Mouse (Mus musculus): Measurements from ENCODE around the gene Apom. TPM values are rescaled to one million over a fixed set of nuclear protein-coding genes. Genes with fewer than 3 reads are reported as not detected.

Apom gene
- 10.2 and 22.4 TPM in 2 replicates for polyA plus RNA-seq (2012; rRNA removed)

GRCm38 (mm10) chr17:35131500-35132173, at the start of gene Apom:
Gene Apom (minus strand): TSS chr17:35132050.

DNA sequence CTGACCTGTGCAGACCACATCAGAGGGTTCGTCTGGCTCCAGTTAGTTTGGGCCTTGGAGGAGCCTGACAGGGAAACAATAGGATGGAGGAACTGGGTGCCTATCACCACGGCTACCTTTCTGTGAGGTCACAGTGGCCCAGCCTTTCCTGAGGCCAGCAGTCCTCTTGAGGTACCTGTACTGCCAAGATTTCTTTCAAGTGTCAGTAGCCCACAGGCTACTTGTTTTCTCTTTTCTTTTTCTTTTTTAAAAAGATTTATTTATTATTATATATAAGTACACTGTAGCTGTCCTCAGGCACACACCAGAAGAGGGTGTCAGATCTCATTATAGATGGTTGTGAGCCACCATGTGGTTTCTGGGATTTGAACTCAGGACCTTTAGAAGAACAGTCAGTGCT, 44.1 kb upstream of the Apom start, which contains the start of gene Aif1:
Gene Aif1 (minus strand): TSS at position 101 of the 400 bp plus-strand sequence.

GRCm38 (mm10) chr17:35164568-35165450, 33.0 kb upstream of the Apom start, which contains the start of gene Prrc2a:
Gene Prrc2a (minus strand): TSS chr17:35164897.

DNA sequence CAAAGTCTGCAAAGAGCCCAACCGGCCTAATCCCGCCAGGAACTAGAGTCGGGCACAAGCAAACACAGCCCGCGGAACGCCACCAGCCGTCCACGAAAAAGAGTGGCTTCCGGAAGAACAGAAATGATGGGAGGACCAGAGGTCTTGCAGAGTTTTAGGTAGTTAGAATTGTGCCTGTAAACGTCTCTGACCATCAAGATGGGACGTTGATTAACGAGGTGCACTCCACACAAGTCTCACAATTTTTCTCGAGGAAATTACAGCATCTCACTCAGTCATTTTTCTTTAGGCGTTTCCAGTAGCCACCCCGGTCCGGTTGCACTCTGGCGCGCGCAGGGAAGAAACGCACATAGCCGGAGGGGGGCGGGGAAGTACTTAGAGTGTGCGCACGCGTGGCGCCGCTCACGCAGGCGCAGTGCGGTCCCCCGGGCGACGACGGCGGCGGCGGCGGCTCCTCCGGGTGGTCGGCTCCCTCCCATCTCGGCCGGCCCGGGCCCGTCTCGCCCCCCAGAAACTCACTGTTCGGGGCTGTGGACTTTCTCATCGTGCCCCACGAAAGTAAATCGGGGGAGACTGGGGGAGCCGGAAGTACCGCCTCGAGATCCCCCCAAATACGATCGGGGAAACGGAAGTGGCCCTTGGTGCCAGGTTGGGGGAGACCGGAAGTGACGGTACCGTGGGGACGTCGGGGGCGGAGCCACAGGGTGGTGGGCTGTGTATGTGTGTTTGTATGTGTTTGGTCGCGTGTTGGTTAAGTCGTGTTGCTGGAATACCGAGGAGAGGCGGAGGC, 3.1 kb upstream of the Apom start, which contains the start of gene Bag6:
Gene Bag6 (plus strand): TSS at position 378 of the 790 bp plus-strand sequence.

DNA sequence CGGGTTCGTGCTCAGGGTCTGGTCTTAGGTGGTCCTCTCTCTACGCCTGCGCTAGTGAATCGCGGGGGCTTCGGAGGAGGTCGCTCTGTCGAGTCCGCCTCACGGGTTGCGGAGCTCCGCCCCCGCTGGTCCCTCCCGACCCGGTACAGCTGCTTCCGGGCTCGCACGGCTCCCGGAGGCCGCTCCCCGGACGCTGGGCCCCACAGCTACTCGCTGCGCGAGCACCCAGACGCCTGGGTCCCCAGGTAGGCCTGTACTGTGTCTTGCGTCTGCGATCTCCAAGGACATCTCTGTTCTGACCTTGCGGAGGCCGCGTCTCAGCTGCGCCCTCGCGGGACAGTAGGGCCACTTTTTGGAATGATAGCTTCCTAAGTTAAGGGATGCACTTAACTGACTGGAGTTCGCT, 5.6 kb downstream of the Apom start, which contains the start of gene D17H6S53E:
Gene D17H6S53E (plus strand): TSS at position 168 of the 406 bp plus-strand sequence.

DNA sequence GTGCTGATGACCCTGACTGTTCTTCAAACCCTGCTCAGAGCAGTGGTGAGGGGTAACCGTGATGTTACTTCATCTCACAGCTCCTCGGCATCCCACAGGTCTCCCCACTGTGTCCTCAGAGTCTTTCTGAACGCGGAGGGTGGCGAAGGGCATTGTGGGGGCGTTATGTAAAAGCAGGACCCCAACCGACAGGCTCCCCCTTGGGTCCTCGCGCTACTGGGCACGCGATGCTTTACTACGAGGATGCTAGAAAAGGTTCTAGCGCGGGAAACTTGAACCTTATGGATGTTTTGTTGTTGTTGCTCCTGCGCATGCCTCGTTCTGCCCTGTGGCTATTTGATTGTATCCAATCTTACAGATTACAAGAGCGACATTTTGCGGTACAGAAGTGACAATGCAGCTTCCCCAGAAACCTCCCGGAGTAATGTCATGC, 10.0 kb downstream of the Apom start, which contains the start of gene Csnk2b:
Gene Csnk2b (minus strand): TSS at position 183 of the 433 bp plus-strand sequence.

GRCm38 (mm10) chr17:35121143-35121799, 10.6 kb downstream of the Apom start, which contains the start of gene Gpank1:
Gene Gpank1 (plus strand): TSS chr17:35121455.

DNA sequence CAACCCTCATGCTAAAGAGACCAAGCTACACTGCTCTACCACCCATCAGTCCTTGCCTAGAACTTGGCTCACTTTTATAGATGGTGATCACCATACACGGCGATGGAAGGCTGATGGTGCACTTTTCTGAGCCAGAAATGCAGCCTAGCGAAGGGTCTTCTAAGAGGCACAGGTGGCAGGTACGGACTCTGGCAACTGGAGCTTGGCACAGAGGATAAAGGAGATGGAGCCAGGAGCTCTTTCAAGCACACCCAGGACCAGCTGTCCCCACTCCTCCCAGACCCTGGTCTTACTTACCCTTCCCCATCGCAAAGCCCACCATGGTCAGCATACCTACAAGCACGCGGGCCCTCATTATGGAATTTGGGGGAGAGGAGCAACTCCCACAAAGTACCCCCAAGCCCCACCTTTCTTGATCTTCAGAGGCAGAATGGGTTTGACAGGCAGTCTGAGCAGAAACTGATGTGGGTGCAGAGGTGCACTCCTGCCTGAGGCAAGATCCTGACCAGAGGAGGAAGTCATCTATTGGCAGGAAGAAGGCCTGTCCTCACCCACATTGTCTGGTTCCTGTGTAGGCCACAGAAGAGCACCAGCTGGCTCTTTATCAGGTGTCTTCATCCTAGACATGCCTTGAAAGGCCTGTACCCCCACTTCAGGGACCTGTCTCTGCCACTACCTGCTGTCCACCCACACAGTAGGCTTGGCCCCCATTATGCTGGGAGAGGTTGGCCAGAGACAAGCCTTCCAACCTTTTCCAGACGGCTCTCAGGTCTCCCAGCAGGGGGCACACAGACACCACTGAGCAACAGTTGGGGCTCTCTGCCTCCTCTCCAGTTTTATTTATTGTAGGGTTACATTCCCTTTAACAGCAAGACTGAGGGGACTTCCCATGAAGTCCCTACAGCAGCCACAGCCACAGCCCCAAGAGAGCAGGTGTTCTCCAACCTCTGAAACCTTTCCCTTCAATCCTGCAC, 16.5 kb downstream of the Apom start, which contains the start of gene Ly6g5b:
Gene Ly6g5b (minus strand): TSS at position 383 of the 974 bp plus-strand sequence.

DNA sequence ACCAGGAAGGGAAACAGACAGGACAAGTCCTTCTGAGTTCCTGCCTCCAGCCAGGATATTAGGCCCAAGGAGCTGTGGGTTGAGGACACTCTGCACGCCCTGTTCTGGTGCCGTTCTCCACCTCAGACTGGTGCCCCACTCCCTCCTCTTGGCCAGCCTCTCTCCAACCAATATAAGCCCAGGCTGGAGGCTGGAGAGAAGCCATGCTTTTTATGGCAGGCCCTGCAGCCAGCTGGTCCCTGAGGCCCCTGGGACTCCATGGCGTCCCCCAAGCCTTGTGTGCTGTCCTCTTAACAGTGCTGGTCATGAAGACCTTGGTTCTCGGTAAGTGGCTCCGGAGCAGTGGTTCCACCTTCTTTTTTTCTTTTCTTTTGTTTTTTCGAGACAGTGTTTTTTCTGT, 23.8 kb downstream of the Apom start, which contains the start of gene Ly6g5c:
Gene Ly6g5c (plus strand): TSS at position 183 of the 400 bp plus-strand sequence.

DNA sequence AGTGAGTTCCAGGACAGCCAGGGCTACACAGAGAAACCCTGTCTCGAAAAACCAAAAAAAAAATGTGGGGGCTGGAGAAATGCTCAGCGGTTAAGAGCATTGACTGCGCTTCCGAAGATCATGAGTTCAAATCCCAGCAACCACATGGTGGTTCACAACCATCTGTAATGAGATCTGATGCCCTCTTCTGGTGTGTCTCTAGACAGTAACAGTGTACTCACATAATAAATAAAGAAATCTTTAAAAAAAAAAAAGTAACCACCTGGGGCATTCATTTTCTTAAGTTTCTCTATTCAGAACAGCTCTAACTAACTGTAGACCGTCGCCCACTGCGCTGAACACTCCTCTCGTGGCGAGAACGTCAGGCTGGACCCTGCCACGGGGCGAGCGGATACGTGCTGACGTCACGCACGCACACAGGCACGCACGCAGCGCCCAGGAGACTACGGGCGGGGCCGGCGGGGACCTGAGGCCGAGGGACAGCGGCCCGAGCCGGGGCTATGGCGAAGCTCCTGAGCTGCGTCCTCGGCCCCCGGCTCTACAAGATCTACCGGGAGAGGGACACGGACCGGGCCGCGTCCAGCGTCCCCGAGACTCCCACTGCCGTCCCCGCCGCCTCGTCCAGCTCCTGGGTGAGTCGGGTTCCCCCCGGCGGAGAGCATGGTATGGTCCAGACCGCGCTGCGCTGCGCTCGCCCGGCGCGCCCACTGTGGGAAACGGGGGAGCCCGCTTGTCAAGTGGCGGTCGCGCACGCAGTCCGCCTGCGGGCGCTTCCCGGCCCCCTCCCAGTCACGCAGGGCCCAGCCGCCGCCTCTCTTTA, 42.8 kb downstream of the Apom start, which contains the start of gene Abhd16a:
Gene Abhd16a (plus strand): TSS at position 439 of the 820 bp plus-strand sequence.

GRCm38 (mm10) chr17:35085208-35085865, 46.5 kb downstream of the Apom start, which contains the start of gene Ly6g6f:
Gene Ly6g6f (minus strand): TSS chr17:35085610.

Other genes with a start within 250 kb of the Apom start
- 1.6 and 2.2 TPM in 2 replicates for gene C2, start 233.8 kb downstream of the Apom start, polyA plus RNA-seq (2012; rRNA removed)
- 218 and 222 TPM in 2 replicates for gene Ehmt2, start 233.6 kb downstream of the Apom start, polyA plus RNA-seq (2012; rRNA removed)
- 0.08 and 0.11 TPM in 2 replicates for gene Slc44a4, start 217.6 kb downstream of the Apom start, polyA plus RNA-seq (2012; rRNA removed)
- gene Neu1, start 200.8 kb downstream of the Apom start, polyA plus RNA-seq (2012; rRNA removed): 14.5 and 15.9 TPM in 2 replicates
- gene Hspa1b, start 172.8 kb downstream of the Apom start, polyA plus RNA-seq (2012; rRNA removed): 3.0 and 3.4 TPM in 2 replicates
- not detected in 2 replicates for gene Gm20481, start 162.1 kb downstream of the Apom start, polyA plus RNA-seq (2012; rRNA removed)
- gene Hspa1a, start 159.9 kb downstream of the Apom start, polyA plus RNA-seq (2012; rRNA removed): 1.4 and 2.2 TPM in 2 replicates
- gene Hspa1l, start 159.3 kb downstream of the Apom start, polyA plus RNA-seq (2012; rRNA removed): 0.22 and 0.31 TPM in 2 replicates
- 98.3 and 206 TPM in 2 replicates for gene Lsm2, start 150.2 kb downstream of the Apom start, polyA plus RNA-seq (2012; rRNA removed)
- 127 and 135 TPM in 2 replicates for gene Vars, start 131.1 kb downstream of the Apom start, polyA plus RNA-seq (2012; rRNA removed)
- 0.60 and 0.76 TPM in 2 replicates for gene Vwa7, start 115.5 kb downstream of the Apom start, polyA plus RNA-seq (2012; rRNA removed)
- 6.4 and 8.8 TPM in 2 replicates for gene Sapcd1, start 104.0 kb downstream of the Apom start, polyA plus RNA-seq (2012; rRNA removed)
- 6.7 and 11.0 TPM in 2 replicates for gene Msh5, start 85.3 kb downstream of the Apom start, polyA plus RNA-seq (2012; rRNA removed)
- 122 and 142 TPM in 2 replicates for gene Clic1, start 82.1 kb downstream of the Apom start, polyA plus RNA-seq (2012; rRNA removed)
- 392 and 957 TPM in 2 replicates for gene Ddah2, start 73.0 kb downstream of the Apom start, polyA plus RNA-seq (2012; rRNA removed)
- gene Ly6g6c, start 66.7 kb downstream of the Apom start, polyA plus RNA-seq (2012; rRNA removed): 0.19 and 0.28 TPM in 2 replicates
- gene Mpig6b, start 65.9 kb downstream of the Apom start, polyA plus RNA-seq (2012; rRNA removed): 0.67 and 0.88 TPM in 2 replicates
- 0.18 and 0.29 TPM in 2 replicates for gene Ly6g6e, start 55.1 kb downstream of the Apom start, polyA plus RNA-seq (2012; rRNA removed)
- gene Ly6g6d, start 54.0 kb downstream of the Apom start, polyA plus RNA-seq (2012; rRNA removed): 2.5 and 3.0 TPM in 2 replicates
- gene Ly6g6f, start 46.4 kb downstream of the Apom start, polyA plus RNA-seq (2012; rRNA removed): 0.83 and 1.1 TPM in 2 replicates
- gene Abhd16a, start 42.8 kb downstream of the Apom start, polyA plus RNA-seq (2012; rRNA removed): 39.3 and 52.2 TPM in 2 replicates
- not detected in 2 replicates for gene Ly6g5c, start 23.8 kb downstream of the Apom start, polyA plus RNA-seq (2012; rRNA removed)
- gene Ly6g5b, start 16.6 kb downstream of the Apom start, polyA plus RNA-seq (2012; rRNA removed): 1.1 and 2.1 TPM in 2 replicates
- 19.6 and 31.0 TPM in 2 replicates for gene Gpank1, start 10.6 kb downstream of the Apom start, polyA plus RNA-seq (2012; rRNA removed)
- 156 and 178 TPM in 2 replicates for gene Csnk2b, start 10.0 kb downstream of the Apom start, polyA plus RNA-seq (2012; rRNA removed)
- 5.3 and 13.0 TPM in 2 replicates for gene D17H6S53E, start 5.7 kb downstream of the Apom start, polyA plus RNA-seq (2012; rRNA removed)
- 201 and 247 TPM in 2 replicates for gene Bag6, start 3.1 kb upstream of the Apom start, polyA plus RNA-seq (2012; rRNA removed)
- gene Prrc2a, start 32.8 kb upstream of the Apom start, polyA plus RNA-seq (2012; rRNA removed): 320 and 416 TPM in 2 replicates
- 3.3 and 4.8 TPM in 2 replicates for gene Aif1, start 44.0 kb upstream of the Apom start, polyA plus RNA-seq (2012; rRNA removed)
- 7.8 and 12.4 TPM in 2 replicates for gene Lst1, start 56.4 kb upstream of the Apom start, polyA plus RNA-seq (2012; rRNA removed)
- gene Ltb, start 62.4 kb upstream of the Apom start, polyA plus RNA-seq (2012; rRNA removed): 0.25 and 0.34 TPM in 2 replicates
- 0.07 and 0.09 TPM in 2 replicates for gene Tnf, start 70.0 kb upstream of the Apom start, polyA plus RNA-seq (2012; rRNA removed)
- 0.04 and 0.07 TPM in 2 replicates for gene Lta, start 73.3 kb upstream of the Apom start, polyA plus RNA-seq (2012; rRNA removed)
- not detected in 2 replicates for gene Gm16181, start 88.8 kb upstream of the Apom start, polyA plus RNA-seq (2012; rRNA removed)
- gene Atp6v1g2, start 101.6 kb upstream of the Apom start, polyA plus RNA-seq (2012; rRNA removed): 17.3 and 17.7 TPM in 2 replicates
- gene Nfkbil1, start 103.7 kb upstream of the Apom start, polyA plus RNA-seq (2012; rRNA removed): 12.8 and 19.3 TPM in 2 replicates
- 967 and 1,050 TPM in 2 replicates for gene Ddx39b, start 109.7 kb upstream of the Apom start, polyA plus RNA-seq (2012; rRNA removed)
- 19.9 and 27.4 TPM in 2 replicates for gene H2-D1, start 130.7 kb upstream of the Apom start, polyA plus RNA-seq (2012; rRNA removed)
- gene H2-Q1, start 188.4 kb upstream of the Apom start, polyA plus RNA-seq (2012; rRNA removed): 0.04 and 0.06 TPM in 2 replicates
- gene H2-Q2, start 210.2 kb upstream of the Apom start, polyA plus RNA-seq (2012; rRNA removed): 0.43 and 1.0 TPM in 2 replicates
- 9.9 and 11.3 TPM in 2 replicates for gene H2-Q4, start 247.6 kb upstream of the Apom start, polyA plus RNA-seq (2012; rRNA removed)

Data from central nervous system, embryonic 11.5 days (tissue).